Mouse (Mus musculus): Measurements from ENCODE around the gene Olfr618. TPM values are rescaled to one million over a fixed set of nuclear protein-coding genes. Genes with fewer than 3 reads are reported as not detected.

The Olfr618 gene
- polyA plus RNA-seq, 1 experiment from 2014 or later, result 0.09 TPM

DNA sequence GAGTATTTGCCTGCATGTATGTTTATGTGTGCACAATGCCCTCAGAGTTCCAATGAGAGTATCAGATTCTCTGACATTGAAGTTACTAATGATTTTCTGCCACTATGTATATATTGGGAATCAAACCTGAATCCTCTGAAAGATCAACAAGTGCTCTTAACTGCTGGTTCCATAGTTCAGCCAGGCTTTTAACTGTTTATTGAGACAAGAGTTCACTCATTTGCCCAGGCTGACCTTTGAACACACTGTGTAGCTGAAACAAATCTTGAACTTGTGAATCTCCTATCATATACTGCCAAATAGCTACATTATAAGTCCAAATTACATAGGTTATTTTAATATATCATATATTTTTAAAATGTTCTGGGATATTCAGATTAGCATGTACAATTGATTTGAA lies 46.9 kb downstream of the Olfr618 start:
- no peaks in the 10 kb centered on the region for H3K27me3 ChIP-seq (ENCODE audit: control insufficient read depth, insufficient read depth, low read length)
- no peak overlapping the region for H3K4me2 ChIP-seq (replicated peaks; ENCODE audit: low read depth, low read length)
- H3K4me3 ChIP-seq (ENCODE audit: low read depth, low read length), result no peak overlapping the region
- ATAC-seq (ENCODE audit: low FRiP score) (no peak), DNase-seq (ENCODE audit: low spot score) (no peak)
- H3K36me3 ChIP-seq (ENCODE audit: control insufficient read depth, insufficient read depth, low read length), result no peaks in the 10 kb centered on the region
- no peaks in the 10 kb centered on the region for H3K4me1 ChIP-seq (replicated peaks; ENCODE audit: control insufficient read depth, insufficient read depth, low read length)
- H3K27ac ChIP-seq (ENCODE audit: low read depth, low read length), result no peak overlapping the region
- no peak overlapping the region for H3K9ac ChIP-seq (ENCODE audit: low read depth, low read length)
- no peaks in the 10 kb centered on the region for H3K9me3 ChIP-seq (ENCODE audit: control insufficient read depth, low read length)

DNA sequence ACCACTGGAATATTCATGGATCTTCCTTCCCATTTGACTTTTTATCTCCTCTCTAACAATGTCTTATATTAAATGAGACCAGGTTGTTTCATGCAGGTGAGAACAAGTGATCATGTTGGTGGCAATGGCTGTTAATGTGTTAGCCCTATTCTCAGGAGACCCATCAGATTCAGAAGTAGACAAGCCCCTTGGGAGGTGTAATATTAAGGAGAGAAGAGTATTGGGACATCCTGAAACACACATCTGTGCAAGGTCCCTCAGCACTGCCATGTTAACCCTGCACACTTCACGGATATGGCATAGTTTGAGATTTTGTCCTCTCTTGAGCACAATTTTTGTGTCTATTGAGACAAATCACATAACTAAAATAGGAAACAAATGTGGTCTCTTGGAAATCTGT lies 52.7 kb downstream of the Olfr618 start, which contains the start of gene Olfr622:
Olfr622 (minus strand) TSS at position 101 of the 400 bp plus-strand sequence.
- Histone ChIP-seq H3K9ac (ENCODE audit: low read depth, low read length) (no peak within 1 kb of the TSS), H3K9me3 (ENCODE audit: control insufficient read depth, low read length) (no peaks in the 10 kb centered on the region), H3K36me3 (ENCODE audit: control insufficient read depth, insufficient read depth, low read length) (no peaks in the 10 kb centered on the region), H3K27ac (ENCODE audit: low read depth, low read length) (no peak within 1 kb of the TSS), H3K4me1 (replicated peaks; ENCODE audit: control insufficient read depth, insufficient read depth, low read length) (no peaks in the 10 kb centered on the region), H3K4me2 (replicated peaks; ENCODE audit: low read depth, low read length) (no peak within 1 kb of the TSS), H3K27me3 (ENCODE audit: control insufficient read depth, insufficient read depth, low read length) (no peaks in the 10 kb centered on the region), H3K4me3 (ENCODE audit: low read depth, low read length) (no peak within 1 kb of the TSS)
- DNase-seq (ENCODE audit: low spot score) (no peak), ATAC-seq (ENCODE audit: low FRiP score) (no peak)
- 84% methylated on average over 1 of the region's 1 CpGs for WGBS

DNA sequence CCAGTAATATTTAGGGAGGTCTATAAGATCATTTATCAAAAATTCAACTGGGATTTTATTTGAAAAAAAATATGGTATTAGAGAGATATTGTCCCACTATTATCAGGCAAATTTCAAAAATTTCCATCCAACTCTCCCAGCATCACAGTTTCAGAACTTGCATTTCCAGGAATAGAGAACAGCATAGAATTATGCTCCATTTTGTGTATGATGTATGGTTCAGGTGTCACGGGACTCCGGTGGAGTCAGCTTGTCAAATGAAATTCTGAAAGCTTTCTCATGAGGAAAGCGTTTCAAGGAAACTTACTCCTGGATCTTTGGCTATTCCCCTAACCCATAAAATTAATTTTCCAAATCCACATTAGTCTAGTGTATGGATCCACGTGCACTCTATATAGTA lies 54.2 kb downstream of the Olfr618 start:
- H3K9ac ChIP-seq (ENCODE audit: low read depth, low read length), result no peak overlapping the region
- H3K4me2 ChIP-seq (replicated peaks; ENCODE audit: low read depth, low read length), result no peak overlapping the region
- H3K4me3 ChIP-seq (ENCODE audit: low read depth, low read length), result no peak overlapping the region
- no peaks in the 10 kb centered on the region for H3K27me3 ChIP-seq (ENCODE audit: control insufficient read depth, insufficient read depth, low read length)
- no peaks in the 10 kb centered on the region for H3K4me1 ChIP-seq (replicated peaks; ENCODE audit: control insufficient read depth, insufficient read depth, low read length)
- 95% methylated on average over 4 of the region's 4 CpGs for WGBS
- DNase-seq (ENCODE audit: low spot score) (no peak), ATAC-seq (ENCODE audit: low FRiP score) (no peak)
- no peaks in the 10 kb centered on the region for H3K9me3 ChIP-seq (ENCODE audit: control insufficient read depth, low read length)
- H3K36me3 ChIP-seq (ENCODE audit: control insufficient read depth, insufficient read depth, low read length), result no peaks in the 10 kb centered on the region
- no peak overlapping the region for H3K27ac ChIP-seq (ENCODE audit: low read depth, low read length)

Other genes starting within 250 kb of the Olfr618 start
- not detected in 2 replicates for gene Olfr600, start 240.4 kb upstream of the Olfr618 start, polyA plus RNA-seq (2014; fragmentation: Nextera tagmentation; extraction: Ambion mirVana)
- not detected in 2 replicates for gene Olfr601, start 227.4 kb upstream of the Olfr618 start, polyA plus RNA-seq (2014; fragmentation: Nextera tagmentation; extraction: Ambion mirVana)
- gene Olfr603, start 203.9 kb upstream of the Olfr618 start, polyA plus RNA-seq (2014; fragmentation: Nextera tagmentation; extraction: Ambion mirVana), result not detected in 2 replicates
- gene Usp17lc, start 175.0 kb upstream of the Olfr618 start, polyA plus RNA-seq (2014; fragmentation: Nextera tagmentation; extraction: Ambion mirVana), result not detected in 2 replicates
- gene Olfr605, start 144.7 kb upstream of the Olfr618 start, polyA plus RNA-seq (2014; fragmentation: Nextera tagmentation; extraction: Ambion mirVana), result not detected in 2 replicates
- not detected in 2 replicates for gene Olfr606, start 141.1 kb upstream of the Olfr618 start, polyA plus RNA-seq (2014; fragmentation: Nextera tagmentation; extraction: Ambion mirVana)
- not detected in 2 replicates for gene Olfr607, start 126.0 kb upstream of the Olfr618 start, polyA plus RNA-seq (2014; fragmentation: Nextera tagmentation; extraction: Ambion mirVana)
- not detected in 2 replicates for gene Olfr608, start 120.2 kb upstream of the Olfr618 start, polyA plus RNA-seq (2014; fragmentation: Nextera tagmentation; extraction: Ambion mirVana)
- gene Olfr609, start 92.0 kb upstream of the Olfr618 start, polyA plus RNA-seq (2014; fragmentation: Nextera tagmentation; extraction: Ambion mirVana), result not detected in 2 replicates
- not detected in 2 replicates for gene Olfr610, start 78.0 kb upstream of the Olfr618 start, polyA plus RNA-seq (2014; fragmentation: Nextera tagmentation; extraction: Ambion mirVana)
- not detected in 2 replicates for gene Olfr611, start 69.3 kb upstream of the Olfr618 start, polyA plus RNA-seq (2014; fragmentation: Nextera tagmentation; extraction: Ambion mirVana)
- not detected in 2 replicates for gene Olfr612, start 47.4 kb upstream of the Olfr618 start, polyA plus RNA-seq (2014; fragmentation: Nextera tagmentation; extraction: Ambion mirVana)
- gene Olfr613, start 42.0 kb upstream of the Olfr618 start, polyA plus RNA-seq (2014; fragmentation: Nextera tagmentation; extraction: Ambion mirVana), result not detected in 2 replicates
- gene Olfr615, start 34.0 kb upstream of the Olfr618 start, polyA plus RNA-seq (2014; fragmentation: Nextera tagmentation; extraction: Ambion mirVana), result not detected in 2 replicates
- gene Olfr616, start 21.0 kb upstream of the Olfr618 start, polyA plus RNA-seq (2014; fragmentation: Nextera tagmentation; extraction: Ambion mirVana), result not detected in 2 replicates
- gene Olfr617, start 17.0 kb upstream of the Olfr618 start, polyA plus RNA-seq (2014; fragmentation: Nextera tagmentation; extraction: Ambion mirVana), result 0.29 TPM in 1 of 2 replicates, not detected in the other
- not detected in 2 replicates for gene Olfr619, start 10.5 kb downstream of the Olfr618 start, polyA plus RNA-seq (2014; fragmentation: Nextera tagmentation; extraction: Ambion mirVana)
- not detected in 2 replicates for gene Olfr620, start 22.4 kb downstream of the Olfr618 start, polyA plus RNA-seq (2014; fragmentation: Nextera tagmentation; extraction: Ambion mirVana)
- gene Olfr622, start 52.6 kb downstream of the Olfr618 start, polyA plus RNA-seq (2014; fragmentation: Nextera tagmentation; extraction: Ambion mirVana), result not detected in 2 replicates
- not detected in 2 replicates for gene Olfr623, start 73.6 kb downstream of the Olfr618 start, polyA plus RNA-seq (2014; fragmentation: Nextera tagmentation; extraction: Ambion mirVana)
- gene Olfr624, start 81.1 kb downstream of the Olfr618 start, polyA plus RNA-seq (2014; fragmentation: Nextera tagmentation; extraction: Ambion mirVana), result 0.03 and 0.04 TPM in 2 replicates
- not detected in 2 replicates for gene Olfr625-ps1, start 92.6 kb downstream of the Olfr618 start, polyA plus RNA-seq (2014; fragmentation: Nextera tagmentation; extraction: Ambion mirVana)
- not detected in 2 replicates for gene Olfr243, start 124.6 kb downstream of the Olfr618 start, polyA plus RNA-seq (2014; fragmentation: Nextera tagmentation; extraction: Ambion mirVana)
- not detected in 2 replicates for gene Olfr628, start 140.3 kb downstream of the Olfr618 start, polyA plus RNA-seq (2014; fragmentation: Nextera tagmentation; extraction: Ambion mirVana)
- not detected in 2 replicates for gene Olfr629, start 154.8 kb downstream of the Olfr618 start, polyA plus RNA-seq (2014; fragmentation: Nextera tagmentation; extraction: Ambion mirVana)
- gene Olfr630, start 167.2 kb downstream of the Olfr618 start, polyA plus RNA-seq (2014; fragmentation: Nextera tagmentation; extraction: Ambion mirVana), result not detected in 2 replicates
- gene Olfr69, start 181.5 kb downstream of the Olfr618 start, polyA plus RNA-seq (2014; fragmentation: Nextera tagmentation; extraction: Ambion mirVana), result not detected in 2 replicates
- gene Olfr68, start 189.6 kb downstream of the Olfr618 start, polyA plus RNA-seq (2014; fragmentation: Nextera tagmentation; extraction: Ambion mirVana), result not detected in 2 replicates
- gene Olfr67, start 201.7 kb downstream of the Olfr618 start, polyA plus RNA-seq (2014; fragmentation: Nextera tagmentation; extraction: Ambion mirVana), result not detected in 2 replicates
- 658 and 732 TPM in 2 replicates for gene Hbb-bt, start 223.9 kb downstream of the Olfr618 start, polyA plus RNA-seq (2014; fragmentation: Nextera tagmentation; extraction: Ambion mirVana)
- 266 and 269 TPM in 2 replicates for gene Hbb-bs, start 238.0 kb downstream of the Olfr618 start, polyA plus RNA-seq (2014; fragmentation: Nextera tagmentation; extraction: Ambion mirVana)

All from hindbrain, embryonic 11.5 days (tissue).